Mouse (Mus musculus): ENCODE data around the gene Tspan18.

DNA sequence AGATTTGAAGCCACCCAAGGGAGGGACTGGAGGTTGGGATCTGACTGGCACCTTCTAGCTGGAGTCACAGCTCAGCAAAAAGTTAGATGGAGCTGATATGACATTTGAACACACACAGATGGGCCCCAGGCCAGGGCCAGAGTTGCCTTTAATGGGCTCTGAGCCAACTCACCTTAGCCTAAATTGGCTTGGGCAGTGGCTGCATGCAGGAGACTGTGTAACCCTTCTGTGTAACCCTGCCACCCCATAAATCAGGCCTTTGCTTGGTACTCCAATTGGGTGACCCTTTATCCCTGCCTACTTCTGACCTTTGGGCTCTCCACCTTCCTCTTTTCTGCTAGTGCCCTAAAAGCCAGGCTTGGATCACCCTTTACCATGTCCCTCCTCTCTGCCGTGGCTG is 97.2 kb downstream of the Tspan18 start:
- TF ChIP-seq CTCF (IDR thresholded peaks at IDR 0.05; ENCODE audit: low read depth) (no peak), EP300 (IDR thresholded peaks at IDR 0.05; ENCODE audit: low read depth) (no peak)

Measured in liver, embryonic 14.5 days (tissue).